Mouse (Mus musculus) ES-Bruce4 (cell line): Measurements from ENCODE around the gene Cdc42bpb. TPM values are rescaled to one million over a fixed set of nuclear protein-coding genes. Genes with fewer than 3 reads are reported as not detected.

ENCODE experiments used
- H3K27ac ChIP-seq: 2 replicates; pipeline ENCODE4 v1.5.1; 2012; ENCODE audit warnings: low read length, inconsistent platforms; ENCODE audit not compliant: insufficient read depth
- H3K27me3 ChIP-seq: 2 replicates; pipeline ENCODE4 v1.6.1; 2012; ENCODE audit warnings: mild to moderate bottlenecking, low read length, inconsistent platforms; ENCODE audit not compliant: control insufficient read depth, poor library complexity, insufficient read depth, severe bottlenecking
- H3K36me3 ChIP-seq: 2 replicates; pipeline ENCODE4 v1.6.1; 2012; ENCODE audit warnings: inconsistent platforms, mild to moderate bottlenecking, low read length, moderate library complexity; ENCODE audit not compliant: control insufficient read depth, poor library complexity, insufficient read depth, severe bottlenecking
- H3K4me1 ChIP-seq: one replicate; pipeline ENCODE4 v1.8.1; 2011; ENCODE audit warnings: low read length; ENCODE audit not compliant: control insufficient read depth, insufficient read depth
- H3K4me3 ChIP-seq: 2 replicates; pipeline ENCODE4 v1.5.1; 2011; ENCODE audit warnings: low read depth, mild to moderate bottlenecking, low read length
- H3K9ac ChIP-seq: 2 replicates; pipeline ENCODE4 v1.6.1; 2012; ENCODE audit warnings: low read depth, mild to moderate bottlenecking, inconsistent platforms; ENCODE audit not compliant: poor library complexity, severe bottlenecking
- H3K9me3 ChIP-seq: replicated peaks from 2 replicates; pipeline ENCODE4 v1.6.1; 2012; ENCODE audit warnings: mild to moderate bottlenecking, low read length, inconsistent platforms; ENCODE audit not compliant: control insufficient read depth, poor library complexity, insufficient read depth, severe bottlenecking
- CTCF ChIP-seq: IDR thresholded peaks from one replicate; pipeline ENCODE4 v1.8.1; 2011; ENCODE audit warnings: low read depth, low read length
- EP300 ChIP-seq: IDR thresholded peaks from 2 replicates; pipeline ENCODE4 v1.6.1; 2011; ENCODE audit warnings: low read depth, low read length; ENCODE audit not compliant: insufficient read depth
- POLR2A ChIP-seq: IDR thresholded peaks from one replicate; pipeline ENCODE4 v1.8.1; 2011; ENCODE audit warnings: low read length; ENCODE audit not compliant: insufficient read depth
- polyA plus RNA-seq: library from polyadenylated mRNA; stranded (reverse); fragments of >200 nt; gene quantifications from 2 replicates; pipeline ENCODE4 v1.2.4, GENCODE M21; 2011; ENCODE audit warnings: low read depth; ENCODE audit not compliant: missing spikeins, insufficient read depth, insufficient read length

The Cdc42bpb gene
- polyA plus RNA-seq, 1 experiment, result 52.3 TPM

- Histone ChIP-seq H3K9me3 (no peaks in the 10 kb centered on the region), H3K9ac (no peak overlapping the region), H3K4me3 (no peak overlapping the region), H3K4me1 (no peaks in the 10 kb centered on the region), H3K27me3 (no peaks in the 10 kb centered on the region), H3K27ac (no peak overlapping the region), H3K36me3 (peaks cover 19% of the 10 kb centered on the region; the same call in 1 of the 2 replicates)
- TF ChIP-seq CTCF (no peak), POLR2A (no peak), EP300 (no peak)
Measured at GRCm38 (mm10) chr12:111325744-111326424, 51.6 kb downstream of the Cdc42bpb start.

DNA sequence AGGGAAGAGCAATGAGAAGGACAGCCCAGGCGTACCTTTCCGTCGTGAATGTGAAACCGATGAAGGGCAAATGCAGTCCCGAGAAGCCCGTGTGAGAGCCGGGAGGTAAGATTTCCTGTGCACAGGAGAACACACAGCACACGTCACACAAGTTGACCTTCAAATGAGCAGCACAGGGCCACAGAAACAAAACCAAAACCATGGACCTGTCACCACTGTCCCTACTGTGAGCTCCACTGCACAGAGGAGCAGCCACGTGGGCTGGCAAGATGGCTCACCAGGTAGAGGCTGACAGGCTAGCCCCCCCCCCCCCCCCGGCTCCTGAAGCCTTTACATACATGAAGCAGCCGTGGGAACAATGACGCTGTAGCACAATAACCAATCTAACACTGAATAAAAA is 52.6 kb downstream of the Cdc42bpb start:
- H3K9me3 ChIP-seq, result no peaks in the 10 kb centered on the region
- TF ChIP-seq CTCF (no peak), EP300 (no peak), POLR2A (no peak)
- H3K27ac ChIP-seq, result no peak overlapping the region
- no peak overlapping the region for H3K4me3 ChIP-seq
- peaks cover 21% of the 10 kb centered on the region for H3K36me3 ChIP-seq
- H3K9ac ChIP-seq, result no peak overlapping the region
- H3K27me3 ChIP-seq, result no peaks in the 10 kb centered on the region
- H3K4me1 ChIP-seq, result no peaks in the 10 kb centered on the region

- H3K4me1 ChIP-seq, result no peaks in the 10 kb centered on the region
- H3K9ac ChIP-seq, result no peak overlapping the region
- peaks cover 21% of the 10 kb centered on the region for H3K36me3 ChIP-seq
- H3K27me3 ChIP-seq, result no peaks in the 10 kb centered on the region
- H3K27ac ChIP-seq, result no peak overlapping the region
- TF ChIP-seq POLR2A, result no peak
- no peak for TF ChIP-seq CTCF
- TF ChIP-seq EP300, result no peak
- no peak overlapping the region for H3K4me3 ChIP-seq
- H3K9me3 ChIP-seq, result no peaks in the 10 kb centered on the region
Measured at GRCm38 (mm10) chr12:111324536-111324935, 53.0 kb downstream of the Cdc42bpb start.

DNA sequence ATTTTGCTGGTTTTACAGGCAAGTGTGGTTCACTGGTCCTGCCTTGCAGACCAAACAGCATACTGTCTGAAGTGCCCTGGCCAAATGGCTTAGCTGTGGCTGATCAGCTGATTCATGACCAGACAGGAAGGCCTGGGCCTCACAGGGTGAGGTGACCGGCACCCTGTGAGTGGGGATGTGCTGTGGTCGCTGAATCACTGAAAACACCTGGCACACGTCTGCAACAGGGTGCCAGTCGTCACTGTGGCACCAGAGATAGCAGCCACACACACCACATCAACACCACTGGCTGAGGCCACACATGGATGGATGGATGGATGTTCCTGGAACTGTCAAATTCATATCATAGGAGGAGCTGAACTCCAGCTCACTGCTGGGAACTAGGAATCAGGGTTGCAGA is 54.1 kb downstream of the Cdc42bpb start:
- TF ChIP-seq POLR2A (no peak), CTCF (no peak)
- H3K27ac ChIP-seq, result no peak overlapping the region
- H3K4me1 ChIP-seq, result no peaks in the 10 kb centered on the region
- H3K4me3 ChIP-seq, result no peak overlapping the region
- peaks cover 31% of the 10 kb centered on the region for H3K36me3 ChIP-seq
- H3K9me3 ChIP-seq, result no peaks in the 10 kb centered on the region
- no peak overlapping the region for H3K9ac ChIP-seq
- H3K27me3 ChIP-seq, result no peaks in the 10 kb centered on the region

DNA sequence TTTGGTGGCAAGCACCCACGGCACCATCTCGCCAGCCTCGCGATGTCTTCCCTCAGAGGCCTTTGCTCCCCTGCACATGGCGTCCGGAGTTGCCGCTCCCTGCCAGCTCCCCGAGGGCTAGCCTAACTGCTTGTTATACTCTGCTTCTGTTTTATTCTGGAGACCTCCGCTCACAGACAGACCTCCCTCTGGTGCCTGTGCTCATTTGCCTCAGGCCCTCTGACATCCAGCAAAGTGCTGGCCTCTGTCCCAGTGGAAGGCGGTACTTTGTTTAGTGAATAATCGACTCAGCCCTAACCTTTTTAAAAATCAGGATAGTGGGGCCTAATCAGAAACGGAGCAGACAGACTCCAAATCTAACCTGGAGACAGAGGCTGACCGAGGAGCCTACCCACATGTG is 55.7 kb downstream of the Cdc42bpb start:
- H3K4me1 ChIP-seq, result no peaks in the 10 kb centered on the region
- no peaks in the 10 kb centered on the region for H3K27me3 ChIP-seq
- H3K4me3 ChIP-seq, result no peak overlapping the region
- TF ChIP-seq CTCF (no peak), POLR2A (no peak), EP300 (no peak)
- no peak overlapping the region for H3K9ac ChIP-seq
- no peaks in the 10 kb centered on the region for H3K9me3 ChIP-seq
- no peak overlapping the region for H3K27ac ChIP-seq
- peaks cover 29% of the 10 kb centered on the region for H3K36me3 ChIP-seq

DNA sequence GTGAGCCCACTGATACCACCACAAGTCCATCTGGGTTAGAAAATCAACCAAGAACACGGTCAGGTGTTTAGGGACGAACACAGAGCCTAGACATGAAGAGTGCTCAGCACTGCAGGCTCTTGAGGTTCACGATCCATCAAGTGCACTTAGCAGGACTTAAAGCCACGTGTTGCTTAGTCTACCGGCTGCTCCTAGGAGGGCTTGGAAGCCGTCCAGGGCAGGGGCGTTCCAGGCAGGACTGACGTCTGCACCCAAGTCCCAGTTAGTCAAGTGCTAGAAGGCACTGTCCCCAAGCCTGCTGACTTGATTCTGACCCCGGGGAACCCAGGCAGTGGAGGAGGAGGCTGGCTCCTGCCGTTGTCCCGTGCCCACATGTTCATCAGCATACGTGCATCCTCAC is 57.0 kb downstream of the Cdc42bpb start:
- no peak for TF ChIP-seq EP300
- TF ChIP-seq CTCF, result no peak
- TF ChIP-seq POLR2A, result no peak
- H3K36me3 ChIP-seq, result peaks cover 25% of the 10 kb centered on the region

More for the DNA sequence above, 57.0 kb downstream of the Cdc42bpb start:
- Histone ChIP-seq H3K27ac (no peak overlapping the region), H3K9ac (no peak overlapping the region), H3K9me3 (no peaks in the 10 kb centered on the region), H3K27me3 (no peaks in the 10 kb centered on the region), H3K4me1 (no peaks in the 10 kb centered on the region), H3K4me3 (no peak overlapping the region)
